Mouse (Mus musculus): ENCODE results near the gene Vmn1r211. TPM values are rescaled to one million over a fixed set of nuclear protein-coding genes. Genes with fewer than 3 reads are reported as not detected.
"Not testable (repeated sequence)": the region's sequence is repeated elsewhere in the genome, so short reads cannot be mapped to it uniquely, and the experiment has no call there.

The Vmn1r211 gene
- polyA plus RNA-seq (2012; rRNA removed) = not detected in 2 replicates

- WGBS = 70% methylated on average over 1 of the region's 1 CpGs
- DNase-seq (ENCODE audit: low read depth, low spot score) = no peak
Measured at GRCm38 (mm10) chr13:22857461-22857860, at the start of gene Vmn1r211. Gene Vmn1r211, minus strand, starts transcription at chr13:22857561.

GRCm38 (mm10) chr13:22884105-22884504 is 26.7 kb upstream of the Vmn1r211 start, which contains the start of gene Vmn1r212:
Gene Vmn1r212, minus strand, starts transcription at chr13:22884205.
- no peak for DNase-seq (ENCODE audit: low read depth, low spot score)
- WGBS = 69% methylated on average over 4 of the region's 4 CpGs

- no peak for DNase-seq (ENCODE audit: low read depth, low spot score)
- WGBS = 94% methylated on average over 1 of the region's 1 CpGs
Measured at GRCm38 (mm10) chr13:22879257-22879656, 21.9 kb upstream of the Vmn1r211 start.

- no peak for DNase-seq (ENCODE audit: low read depth, low spot score)
- 64% methylated on average over 4 of the region's 4 CpGs for WGBS
Measured at GRCm38 (mm10) chr13:22854760-22855159, 2.6 kb downstream of the Vmn1r211 start.

GRCm38 (mm10) chr13:22846798-22847197 is 10.6 kb downstream of the Vmn1r211 start:
- WGBS = 71% methylated on average over 1 of the region's 1 CpGs
- DNase-seq (ENCODE audit: low read depth, low spot score) = no peak

- WGBS = 63% methylated on average over 3 of the region's 3 CpGs
- not testable (repeated sequence) for DNase-seq (ENCODE audit: low read depth, low spot score)
Measured at GRCm38 (mm10) chr13:22844304-22844703, 13.1 kb downstream of the Vmn1r211 start.

- WGBS = 48% methylated on average over 4 of the region's 4 CpGs
- DNase-seq (ENCODE audit: low read depth, low spot score) = no peak
Measured at GRCm38 (mm10) chr13:22831248-22831647, 26.1 kb downstream of the Vmn1r211 start, which contains the start of gene Vmn1r210. Gene Vmn1r210, minus strand, starts transcription at chr13:22831348.

GRCm38 (mm10) chr13:22829395-22829794 is 28.0 kb downstream of the Vmn1r211 start:
- not testable (repeated sequence) for DNase-seq (ENCODE audit: low read depth, low spot score)
- 28% methylated on average over 7 of the region's 7 CpGs for WGBS

- WGBS = 95% methylated on average over 1 of the region's 1 CpGs
- DNase-seq (ENCODE audit: low read depth, low spot score) = not testable (repeated sequence)
Measured at GRCm38 (mm10) chr13:22821601-22822000, 35.8 kb downstream of the Vmn1r211 start.

- not testable (repeated sequence) for DNase-seq (ENCODE audit: low read depth, low spot score)
Measured at GRCm38 (mm10) chr13:22809582-22809981, 47.8 kb downstream of the Vmn1r211 start, which contains the start of gene Vmn1r209. Gene Vmn1r209, minus strand, starts transcription at chr13:22809682.

Other genes starting within 250 kb of the Vmn1r211 start
- gene Vmn1r206, start 233.3 kb downstream of the Vmn1r211 start, polyA plus RNA-seq (2012; rRNA removed) = not detected in 2 replicates
- gene Vmn1r207-ps, start 127.9 kb downstream of the Vmn1r211 start, polyA plus RNA-seq (2012; rRNA removed) = not detected in 2 replicates
- not detected in 2 replicates for gene Vmn1r208, start 80.2 kb downstream of the Vmn1r211 start, polyA plus RNA-seq (2012; rRNA removed)
- not detected in 2 replicates for gene Vmn1r209, start 47.9 kb downstream of the Vmn1r211 start, polyA plus RNA-seq (2012; rRNA removed)
- gene Vmn1r210, start 26.2 kb downstream of the Vmn1r211 start, polyA plus RNA-seq (2012; rRNA removed) = not detected in 2 replicates
- gene Vmn1r212, start 26.6 kb upstream of the Vmn1r211 start, polyA plus RNA-seq (2012; rRNA removed) = not detected in 2 replicates
- gene Vmn1r213, start 150.1 kb upstream of the Vmn1r211 start, polyA plus RNA-seq (2012; rRNA removed) = not detected in 2 replicates
- not detected in 2 replicates for gene Vmn1r214, start 172.9 kb upstream of the Vmn1r211 start, polyA plus RNA-seq (2012; rRNA removed)
- gene Vmn1r215, start 210.5 kb upstream of the Vmn1r211 start, polyA plus RNA-seq (2012; rRNA removed) = not detected in 2 replicates

All from large intestine, adult 2 months (tissue).